Mouse (Mus musculus) kidney, postnatal 0 days (tissue): ENCODE results near the gene Tmed1. TPM values are rescaled to one million over a fixed set of nuclear protein-coding genes. Genes with fewer than 3 reads are reported as not detected.
"Not testable (repeated sequence)": the region's sequence is repeated elsewhere in the genome, so short reads cannot be mapped to it uniquely, and the experiment has no call there.

ENCODE experiments used
- ATAC-seq: fragments of 200-750 bp; cut with Nextera tagmentation; replicated peaks from 2 replicates; pipeline ENCODE4 v1.8.0; 2017; ENCODE audit warnings: low read depth, moderate number of reproducible peaks, moderate TSS enrichment, moderate library complexity; ENCODE audit not compliant: low FRiP score
- DNase-seq: peaks from one replicate; pipeline ENCODE4 v3.0.0-alpha.2; 2016; ENCODE audit warnings: low spot score
- H3K27ac ChIP-seq: fragments of 300-500 bp; sonication (generic); 2 replicates; pipeline ENCODE4 v1.5.1; 2014; ENCODE audit warnings: mild to moderate bottlenecking
- H3K27me3 ChIP-seq: fragments of 300-500 bp; sonication (generic); 2 replicates; pipeline ENCODE4 v1.6.1; 2014; ENCODE audit warnings: low read length, mixed read lengths; ENCODE audit not compliant: insufficient read depth
- H3K36me3 ChIP-seq: fragments of 300-500 bp; sonication (generic); 2 replicates; pipeline ENCODE4 v1.6.1; 2014; ENCODE audit warnings: low read length, mixed read lengths; ENCODE audit not compliant: insufficient read depth
- H3K4me1 ChIP-seq: fragments of 300-500 bp; sonication (generic); replicated peaks from 2 replicates; pipeline ENCODE4 v1.6.1; 2014; ENCODE audit warnings: antibody characterized with exemption, low read length, mixed read lengths; ENCODE audit not compliant: insufficient read depth
- H3K4me2 ChIP-seq: fragments of 300-500 bp; sonication (generic); 2 replicates; pipeline ENCODE4 v1.6.1; 2014; ENCODE audit warnings: mild to moderate bottlenecking, low read length, moderate library complexity, mixed read lengths
- H3K4me3 ChIP-seq: fragments of 300-500 bp; sonication (generic); replicated peaks from 2 replicates; pipeline ENCODE4 v1.5.1; 2014; ENCODE audit warnings: low read depth, low read length
- H3K9ac ChIP-seq: fragments of 300-500 bp; sonication (generic); 2 replicates; pipeline ENCODE4 v1.6.1; 2014; ENCODE audit warnings: low read depth, low read length
- H3K9me3 ChIP-seq: fragments of 300-500 bp; sonication (generic); replicated peaks from 2 replicates; pipeline ENCODE4 v1.6.1; 2016; ENCODE audit warnings: low read length, inconsistent platforms, mixed read lengths
- CTCF ChIP-seq: IDR thresholded peaks from 2 replicates; pipeline ENCODE4 v1.5.1; 2016; ENCODE audit warnings: antibody characterized with exemption, low read depth, mild to moderate bottlenecking, moderate library complexity
- WGBS: fragments of 180-500 bp; shearing (Covaris S2); extraction: QIAGEN DNeasy Blood & Tissue Kit; methylation state at CpG from one replicate; pipeline ENCODE4 v1.1.7; 2014; 5-methylcytosine and 5-hydroxymethylcytosine counted together
- polyA plus RNA-seq: library from polyadenylated mRNA; unstranded; fragments of >200 nt; fragmentation: Nextera tagmentation; extraction: Ambion mirVana; gene quantifications from 2 replicates; pipeline ENCODE4 v1.2.1, GENCODE M21; 2015

Tmed1 gene
- polyA plus RNA-seq, 1 experiment from 2014 or later, result 131 TPM

DNA sequence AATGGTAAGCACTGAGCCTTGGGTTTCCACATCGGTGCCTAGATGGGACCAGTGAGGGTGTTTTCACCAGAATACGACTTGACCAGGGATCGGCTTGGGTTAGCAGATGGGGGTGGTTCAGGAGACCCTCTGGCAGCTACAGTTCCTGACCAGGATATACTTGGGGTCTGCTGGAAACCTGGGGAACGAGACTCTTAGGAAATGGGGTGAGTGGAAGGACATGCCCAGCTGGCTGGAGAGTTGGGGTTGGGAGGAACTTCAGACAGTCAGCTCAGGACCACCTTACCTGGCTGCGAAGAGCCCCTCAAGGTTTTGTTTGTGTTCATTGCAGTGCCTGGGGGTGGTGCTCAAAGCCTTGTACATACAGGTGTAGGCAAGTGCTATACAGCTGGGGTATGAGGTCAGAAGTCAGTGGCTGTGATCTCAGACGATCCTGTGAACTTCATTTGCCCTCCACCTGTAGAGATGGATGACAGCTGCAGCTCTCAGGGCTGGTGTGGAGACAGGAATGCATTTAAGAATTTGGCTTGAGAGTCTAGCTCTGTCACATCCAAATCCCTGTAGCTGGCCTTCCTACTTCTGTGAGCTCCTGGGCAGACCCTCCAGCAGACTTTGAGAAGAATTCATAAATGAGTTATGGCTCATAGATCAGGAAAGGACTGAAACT is 43.7 kb upstream of the Tmed1 start:
- H3K9me3 ChIP-seq, result no peaks in the 10 kb centered on the region
- DNase-seq (no peak), ATAC-seq (no peak)
- H3K4me2 ChIP-seq, result no peak overlapping the region
- H3K27ac ChIP-seq, result no peak overlapping the region
- no peaks in the 10 kb centered on the region; the same call in 1 of the 2 replicates for H3K36me3 ChIP-seq
- 82% methylated on average over 6 of the region's 6 CpGs for WGBS
- TF ChIP-seq CTCF, result no peak
- H3K4me3 ChIP-seq, result no peak overlapping the region
- no peak overlapping the region for H3K9ac ChIP-seq
- H3K4me1 ChIP-seq, result peaks cover 6% of the 10 kb centered on the region; the same call in 1 of the 2 replicates
- H3K27me3 ChIP-seq, result no peaks in the 10 kb centered on the region

DNA sequence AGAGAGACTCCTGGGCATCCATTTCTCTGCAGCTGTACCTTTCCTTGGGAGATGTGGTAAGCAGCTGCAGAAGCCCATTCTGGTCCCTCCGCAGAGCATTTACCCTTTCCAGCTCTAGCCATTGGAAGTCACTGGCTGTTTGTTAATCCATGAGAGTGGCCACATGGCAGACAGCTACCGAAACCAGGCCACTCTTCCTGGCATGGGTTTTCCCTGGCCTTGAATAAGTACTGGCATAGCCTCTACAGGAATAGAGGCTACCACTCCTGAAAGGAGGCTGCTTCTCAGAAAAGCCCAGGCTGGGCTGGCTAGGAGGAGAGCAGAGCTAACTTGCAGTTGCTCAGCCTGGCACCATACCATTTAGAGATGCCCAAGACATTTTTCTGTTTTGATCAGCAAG is 41.0 kb upstream of the Tmed1 start:
- Histone ChIP-seq H3K4me1 (peaks cover 11% of the 10 kb centered on the region), H3K4me2 (no peak overlapping the region), H3K4me3 (no peak overlapping the region), H3K36me3 (no peaks in the 10 kb centered on the region; the same call in 1 of the 2 replicates), H3K9ac (no peak overlapping the region), H3K9me3 (no peaks in the 10 kb centered on the region), H3K27me3 (no peaks in the 10 kb centered on the region), H3K27ac (no peak overlapping the region)
- ATAC-seq, result no peak
- TF ChIP-seq CTCF, result no peak
- WGBS, result 96% methylated on average over 2 of the region's 2 CpGs
- no peak for DNase-seq

DNA sequence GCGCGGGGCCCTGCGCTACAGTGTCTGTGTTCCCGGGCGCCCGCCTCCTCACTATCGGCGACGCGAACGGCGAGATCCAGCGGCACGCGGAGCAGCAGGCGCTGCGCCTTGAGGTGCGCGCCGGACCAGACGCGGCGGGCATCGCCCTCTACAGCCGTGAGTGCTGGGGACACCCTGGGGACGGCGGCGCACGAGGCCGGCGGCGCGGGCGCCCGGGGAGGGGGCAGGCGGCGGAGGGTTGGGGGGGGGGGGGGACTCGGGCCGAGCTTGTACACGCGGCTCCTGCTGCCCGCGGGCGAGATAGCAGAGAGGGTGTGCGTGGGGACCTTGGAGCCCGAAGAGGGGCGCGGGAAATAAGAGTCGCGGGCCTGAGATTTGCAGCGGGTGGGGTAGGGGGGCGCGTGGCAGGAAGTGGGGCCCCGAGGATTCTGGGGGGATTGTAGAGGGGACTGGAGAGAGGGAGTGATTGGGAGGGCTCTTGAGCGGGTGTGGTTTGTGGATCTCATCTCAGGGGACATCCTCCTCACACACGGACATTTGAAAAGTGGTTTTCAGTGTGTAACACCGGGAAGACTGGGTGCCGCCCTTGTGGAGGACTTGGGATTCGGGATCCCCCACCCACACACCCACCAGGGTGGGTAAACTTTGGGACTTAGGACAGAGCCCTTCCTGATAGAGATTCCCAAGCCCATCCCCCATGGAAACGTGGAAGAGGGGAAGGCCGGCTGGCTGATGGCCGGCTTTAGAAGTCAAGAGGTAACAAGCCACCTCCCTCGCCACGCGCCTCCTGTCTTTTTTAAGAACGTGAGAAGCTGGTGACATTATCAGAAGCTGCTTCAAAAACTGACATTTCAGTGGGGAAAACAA is 37.3 kb upstream of the Tmed1 start:
- Histone ChIP-seq H3K27ac (peak overlapping the region; percentile 97), H3K27me3 (no peaks in the 10 kb centered on the region), H3K36me3 (no peaks in the 10 kb centered on the region; the same call in 1 of the 2 replicates), H3K9ac (peak overlapping the region; percentile 96), H3K4me3 (peak overlapping the region; percentile 73), H3K9me3 (no peaks in the 10 kb centered on the region), H3K4me1 (peaks cover 15% of the 10 kb centered on the region), H3K4me2 (peak overlapping the region; percentile 87)
- DNase-seq, result peak; percentile 68
- peak; percentile 26 for ATAC-seq
- peak; percentile 22; the same call in 1 of the 2 replicates for TF ChIP-seq CTCF
- WGBS, result 1% methylated on average over 61 of the region's 66 CpGs

DNA sequence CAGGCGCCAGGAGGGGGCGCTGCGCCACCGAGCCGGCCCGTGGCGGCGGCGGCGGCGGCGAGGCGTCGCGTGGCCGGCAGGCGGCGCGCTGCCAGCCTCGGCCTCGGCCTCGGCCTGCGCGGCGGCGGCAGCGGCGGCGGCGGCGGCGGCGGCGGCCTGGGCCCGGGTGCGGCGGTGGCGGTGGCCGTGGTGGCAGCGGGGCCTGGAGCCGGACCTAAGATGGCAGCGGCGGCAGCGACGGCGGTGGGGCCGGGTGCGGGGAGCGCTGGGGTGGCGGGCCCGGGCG is 36.7 kb upstream of the Tmed1 start, which contains the start of gene Carm1:
TSS of gene Carm1 (plus strand) at position 106 of the 286 bp plus-strand sequence.
- no peak for TF ChIP-seq CTCF
- no peak for DNase-seq
- H3K27ac ChIP-seq, result peak within 1 kb of the TSS; percentile 97
- peak within 1 kb of the TSS; percentile 73 for H3K4me3 ChIP-seq
- no peaks in the 10 kb centered on the region; the same call in 1 of the 2 replicates for H3K36me3 ChIP-seq
- no peaks in the 10 kb centered on the region for H3K9me3 ChIP-seq
- peaks cover 15% of the 10 kb centered on the region for H3K4me1 ChIP-seq
- H3K4me2 ChIP-seq, result peak within 1 kb of the TSS; percentile 87
- ATAC-seq, result no peak
- WGBS, result 0% methylated on average over 37 of the region's 52 CpGs
- H3K27me3 ChIP-seq, result no peaks in the 10 kb centered on the region
- H3K9ac ChIP-seq, result peak within 1 kb of the TSS; percentile 96

DNA sequence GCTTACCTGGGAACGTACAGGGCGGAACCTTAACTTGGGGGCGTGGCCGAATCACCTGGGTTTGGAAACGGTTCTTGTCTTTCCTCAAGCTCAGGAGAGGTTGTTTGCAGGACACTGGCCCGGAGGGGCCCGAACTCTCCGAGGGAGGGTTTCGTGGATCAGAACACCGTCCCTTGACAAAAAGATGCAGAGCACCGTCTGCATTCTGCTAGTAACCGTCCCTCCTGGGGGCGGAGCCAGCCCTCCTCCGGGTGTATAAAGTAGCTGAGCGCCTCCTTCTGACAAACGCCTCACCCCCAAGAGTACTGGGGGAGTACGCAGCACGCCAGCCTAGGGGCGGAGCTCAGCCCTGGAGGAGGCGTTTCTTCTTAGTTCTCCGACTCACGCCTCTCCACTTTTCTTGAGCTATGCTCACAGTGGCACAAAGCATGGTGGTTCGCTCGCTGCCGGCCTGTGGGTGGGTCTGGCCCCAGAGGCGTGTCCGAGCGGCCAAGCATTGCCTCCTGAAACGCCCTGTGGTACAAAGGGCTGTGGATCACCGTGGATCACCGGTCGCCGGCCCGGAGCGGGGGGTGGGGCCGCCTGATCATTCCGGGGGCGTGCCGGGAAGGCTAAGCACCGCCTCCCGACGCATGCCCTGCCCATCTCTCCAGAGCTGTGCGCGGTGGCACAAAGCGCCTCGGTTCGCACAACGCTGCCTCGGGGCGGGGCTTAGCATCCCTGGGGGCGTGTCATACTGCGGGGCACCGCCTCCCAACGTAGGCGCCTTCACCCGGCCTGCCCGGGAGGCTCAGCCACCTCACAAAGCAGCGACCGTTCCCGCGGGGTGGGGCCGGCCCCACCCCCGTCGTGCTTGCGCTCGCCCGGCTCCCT is 36.1 kb upstream of the Tmed1 start:
- peak; percentile 67 for TF ChIP-seq CTCF
- peak; percentile 93 for ATAC-seq
- peak; percentile 99 for DNase-seq
- Histone ChIP-seq H3K27ac (peak overlapping the region; percentile 97), H3K4me2 (peak overlapping the region; percentile 87), H3K27me3 (no peaks in the 10 kb centered on the region), H3K9me3 (no peaks in the 10 kb centered on the region), H3K4me1 (peaks cover 15% of the 10 kb centered on the region), H3K4me3 (peak overlapping the region; percentile 51), H3K36me3 (no peaks in the 10 kb centered on the region; the same call in 1 of the 2 replicates), H3K9ac (peak overlapping the region; percentile 96)
- WGBS, result under 1% methylated on average over 64 of the region's 67 CpGs

DNA sequence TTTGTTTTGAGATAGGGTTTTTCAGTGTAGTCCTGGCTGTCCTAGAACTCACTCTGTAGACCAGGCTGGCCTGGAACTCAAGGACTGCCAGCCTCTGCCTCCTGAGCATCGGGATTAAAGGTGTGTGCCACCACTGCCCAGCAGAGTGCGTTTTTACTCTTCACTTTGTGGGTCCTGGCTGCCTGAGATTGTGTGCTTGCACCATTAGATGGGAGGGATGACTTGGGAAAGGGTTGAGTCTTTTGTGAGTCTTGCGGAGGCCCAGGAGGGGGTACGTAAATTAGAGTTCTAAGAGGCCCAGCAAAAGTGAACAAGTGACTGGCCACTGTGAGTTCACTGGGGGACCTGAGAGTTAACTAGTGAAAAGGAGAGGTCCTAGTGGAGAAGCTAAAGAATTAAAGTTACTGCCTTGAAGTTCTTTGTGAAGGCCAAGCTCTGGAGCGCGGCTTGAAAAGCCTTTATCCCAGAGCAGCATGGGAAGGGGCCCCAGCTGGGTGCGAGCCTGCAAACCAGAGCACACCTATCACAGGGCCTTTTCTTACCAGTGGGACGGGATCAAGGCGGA is 35.4 kb upstream of the Tmed1 start:
- DNase-seq (peak; percentile 86), ATAC-seq (peak; percentile 74)
- Histone ChIP-seq H3K36me3 (no peaks in the 10 kb centered on the region; the same call in 1 of the 2 replicates), H3K4me1 (peaks cover 15% of the 10 kb centered on the region), H3K27ac (peak overlapping the region; percentile 97), H3K4me3 (peak overlapping the region; percentile 51), H3K9ac (peak overlapping the region; percentile 61), H3K9me3 (no peaks in the 10 kb centered on the region), H3K27me3 (no peaks in the 10 kb centered on the region), H3K4me2 (peak overlapping the region; percentile 87)
- TF ChIP-seq CTCF, result no peak
- WGBS, result 8% methylated on average over 9 of the region's 9 CpGs

DNA sequence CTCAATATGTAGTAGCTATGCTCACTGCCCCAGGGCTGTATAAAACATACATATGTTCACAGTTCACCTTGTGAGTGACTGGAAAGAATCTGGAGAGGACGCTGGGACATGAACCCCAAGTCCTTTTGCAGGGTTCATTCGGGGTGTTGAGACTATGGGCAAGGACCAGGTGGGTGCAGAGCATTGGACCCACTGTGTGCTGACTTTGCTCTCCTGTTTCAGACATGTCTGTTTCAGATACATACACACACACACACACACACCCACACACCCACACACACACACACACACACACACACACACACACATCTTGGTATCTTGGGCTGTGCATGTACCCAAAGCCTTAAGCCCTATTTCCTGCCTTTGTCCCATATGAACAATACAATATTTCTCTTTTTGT is 31.9 kb upstream of the Tmed1 start:
- not testable (repeated sequence) for H3K27me3 ChIP-seq, H3K36me3 ChIP-seq, H3K9me3 ChIP-seq, DNase-seq, H3K27ac ChIP-seq, H3K4me1 ChIP-seq, H3K9ac ChIP-seq, ATAC-seq, H3K4me2 ChIP-seq, H3K4me3 ChIP-seq
- 97% methylated on average over 2 of the region's 2 CpGs for WGBS
